Mouse (Mus musculus) stomach, postnatal 0 days (tissue): Measurements from ENCODE around the gene Mrpl47.

Source experiments
- CTCF ChIP-seq: IDR thresholded peaks from 2 replicates; pipeline ENCODE4 v1.5.1; 2016; ENCODE audit warnings: antibody characterized with exemption, low read depth, mild to moderate bottlenecking, moderate library complexity
- EP300 ChIP-seq: optimal IDR thresholded peaks from 2 replicates; pipeline ENCODE3; 2016; ENCODE audit warnings: antibody characterized with exemption

GRCm38 (mm10) chr3:32708052-32708367 lies 29.4 kb downstream of the Mrpl47 start:
- TF ChIP-seq EP300 (no peak), CTCF (no peak)
